ENCODE assay signal across 31 mouse cellular contexts in genomic region chr10:10476549-10476948, GRCm38 (mm10). TPM values are rescaled to one million over a fixed set of nuclear protein-coding genes. Genes with fewer than 3 reads are reported as not detected.
A peak's percentile ranks its signal among the peaks of the same experiment; 100 is the strongest.
DNase-seq lines count a peak whose midpoint lies in the region; ATAC-seq and TF ChIP-seq lines count a peak whose summit lies in the region.
"Had no signal": no experiment of that assay in that cellular context is flagged by ENCODE, and none has a peak within 500 bp of the region (broad histone marks: within the 10 kb centered on the region; RNA-seq: fewer than 3 reads in every experiment).

No protein-coding gene starts in this region.

- 85% methylated on average over 2 of the region's 2 CpGs for WGBS in hindbrain, embryonic 11.5 days

- no peaks in the 10 kb centered on the region for H3K4me1 ChIP-seq in MEL (ENCODE audit: control insufficient read depth in 1 of 2, insufficient read depth in 2 of 2, low read length in 2 of 2)
- no peaks in the 10 kb centered on the region for H3K4me1 ChIP-seq in hindbrain, embryonic 11.5 days (replicated peaks; ENCODE audit: control insufficient read depth, insufficient read depth, low read length)

- H3K4me3 ChIP-seq in MEL (ENCODE audit: control insufficient read depth in 1 of 2, insufficient read depth in 1 of 2, low read depth in 2 of 2, low read length in 2 of 2) = no peak overlapping the region
- H3K4me3 ChIP-seq in hindbrain, embryonic 11.5 days (ENCODE audit: low read depth, low read length) = no peak overlapping the region
- H3K4me3 ChIP-seq: embryonic facial prominence, embryonic 10.5 days; embryonic facial prominence, embryonic 13.5 days; erythroblast, embryonic 14.5 days; forebrain, embryonic 13.5 days; heart, embryonic 12.5 days; heart, embryonic 15.5 days; hindbrain, embryonic 13.5 days; intestine, embryonic 15.5 days had no signal

- TF ChIP-seq RAD21 in MEL (IDR thresholded peaks at IDR 0.05; ENCODE audit: low read depth, low read length) = no peak

- intact Hi-C loops in left cerebral cortex, postnatal 14 days (cut with DNase I) = no loop called here
- intact Hi-C loops in heart, postnatal 10 days (cut with DNase I) = no loop called here

- H3K9ac ChIP-seq in MEL (ENCODE audit: control insufficient read depth, low read depth, low read length, poor library complexity, severe bottlenecking) = no peak overlapping the region
- H3K9ac ChIP-seq in hindbrain, embryonic 11.5 days (ENCODE audit: low read depth, low read length) = no peak overlapping the region
- H3K9ac ChIP-seq: embryonic facial prominence, embryonic 13.5 days; forebrain, embryonic 13.5 days; heart, embryonic 12.5 days; heart, embryonic 15.5 days; hindbrain, embryonic 13.5 days; intestine, embryonic 15.5 days had no signal

- no peak overlapping the region for H3K27ac ChIP-seq in MEL (ENCODE audit: control insufficient read depth, low read depth, low read length)
- H3K27ac ChIP-seq in hindbrain, embryonic 11.5 days (ENCODE audit: low read depth, low read length) = no peak overlapping the region
- H3K27ac ChIP-seq: embryonic facial prominence, embryonic 10.5 days; embryonic facial prominence, embryonic 13.5 days; forebrain, embryonic 13.5 days; heart, embryonic 15.5 days; hindbrain, embryonic 13.5 days; intestine, embryonic 15.5 days had no signal

- no peak for TF ChIP-seq POLR2A in MEL (IDR thresholded peaks at IDR 0.05; ENCODE audit: control insufficient read depth in 1 of 2, insufficient read depth in 1 of 2, low read depth in 1 of 2, low read length in 2 of 2, poor library complexity in 1 of 2)

- peaks cover 0 to 5% of the 10 kb centered on the region in 2 experiments; a peak in 1 of 4 replicates for H3K36me3 ChIP-seq in MEL (ENCODE audit: control insufficient read depth in 1 of 2, insufficient read depth in 2 of 2, low read length in 2 of 2)
- no peaks in the 10 kb centered on the region for H3K36me3 ChIP-seq in hindbrain, embryonic 11.5 days (ENCODE audit: control insufficient read depth, insufficient read depth, low read length)
- H3K36me3 ChIP-seq: embryonic facial prominence, embryonic 10.5 days; embryonic facial prominence, embryonic 13.5 days; heart, embryonic 12.5 days; heart, embryonic 15.5 days; hindbrain, embryonic 13.5 days; intestine, embryonic 15.5 days had no signal

- no peaks in the 10 kb centered on the region for H3K79me2 ChIP-seq in MEL (ENCODE audit: control insufficient read depth, insufficient read depth, low read length, poor library complexity)

- TF ChIP-seq EP300 in MEL (IDR thresholded peaks at IDR 0.05; ENCODE audit: low read depth in 1 of 2, low read length in 2 of 2) = no peak

- no peaks in the 10 kb centered on the region for H3K9me3 ChIP-seq in MEL (replicated peaks; ENCODE audit: insufficient read depth, low read length)
- H3K9me3 ChIP-seq in hindbrain, embryonic 11.5 days (ENCODE audit: control insufficient read depth, low read length) = no peaks in the 10 kb centered on the region
- H3K9me3 ChIP-seq: embryonic facial prominence, embryonic 10.5 days; embryonic facial prominence, embryonic 13.5 days; forebrain, embryonic 13.5 days; heart, embryonic 12.5 days; heart, embryonic 15.5 days; hindbrain, embryonic 13.5 days; intestine, embryonic 15.5 days had no signal

- no peak overlapping the region for H3K4me2 ChIP-seq in hindbrain, embryonic 11.5 days (replicated peaks; ENCODE audit: low read depth, low read length)
- H3K4me2 ChIP-seq: embryonic facial prominence, embryonic 13.5 days; forebrain, embryonic 13.5 days; heart, embryonic 12.5 days; heart, embryonic 15.5 days; hindbrain, embryonic 13.5 days; intestine, embryonic 15.5 days had no signal

- no peak for TF ChIP-seq CTCF in MEL (IDR thresholded peaks at IDR 0.05 in 2 of 3, conservative IDR thresholded peaks at IDR 0.05 in 1 of 3; ENCODE audit: control insufficient read depth in 1 of 3, insufficient read depth in 1 of 3, low read depth in 2 of 3, low read length in 3 of 3, poor library complexity in 1 of 3, severe bottlenecking in 1 of 3)

- ATAC-seq in hematopoietic stem cell, adult 5-6 weeks (replicated peaks in 1 of 2; ENCODE audit: insufficient read depth in 1 of 2, low FRiP score in 2 of 2, low TSS enrichment in 1 of 2, low read depth in 1 of 2, poor library complexity in 2 of 2, severe bottlenecking in 2 of 2) = peak; percentile 81 to 93
- peak; percentile 73 for ATAC-seq in monocyte, adult 5-6 weeks (replicated peaks; ENCODE audit: insufficient number of reproducible peaks, low FRiP score, low TSS enrichment, poor library complexity, severe bottlenecking)
- no peak for ATAC-seq in hindbrain, embryonic 11.5 days (ENCODE audit: low FRiP score)
- ATAC-seq: CD4-positive, CD25-positive, alpha-beta regulatory T cell, adult 4 months; forebrain, embryonic 13.5 days; forebrain, embryonic 16.5 days; hindbrain, embryonic 16.5 days; Patski had no signal

- H3K27me3 ChIP-seq in MEL (ENCODE audit: control insufficient read depth in 1 of 2, insufficient read depth in 2 of 2, low read length in 2 of 2) = no peaks in the 10 kb centered on the region
- no peaks in the 10 kb centered on the region for H3K27me3 ChIP-seq in hindbrain, embryonic 11.5 days (ENCODE audit: control insufficient read depth, insufficient read depth, low read length)
- H3K27me3 ChIP-seq: embryonic facial prominence, embryonic 13.5 days; forebrain, embryonic 13.5 days; hindbrain, embryonic 13.5 days; intestine, embryonic 15.5 days; Patski had no signal

- DNase-seq in 416B (ENCODE audit: low read depth) = peak; percentile 34
- DNase-seq in MEL (ENCODE audit: low read depth, low spot score) = peak; percentile 11
- no peak for DNase-seq in left cerebral cortex, postnatal 14 days (ENCODE audit: low spot score in 2 of 2)
- DNase-seq in heart, postnatal 10 days = no peak
- no peak for DNase-seq in hindbrain, embryonic 11.5 days (ENCODE audit: low spot score)
- DNase-seq: adrenal gland, postnatal 10 days; adrenal gland, postnatal 36 days; cerebellum, adult 2 months; cerebellum, adult 9-11 months; cerebellum, postnatal 25 days; embryo, embryonic 11 days; gastrocnemius, postnatal 10 days; heart, adult 18-20 months; heart, postnatal 14 days; heart, postnatal 4 days had no signal

TF ChIP-seq in MEL, 35 proteins besides CTCF, POLR2A, EP300 and RAD21:
- TF ChIP-seq MAX (IDR thresholded peaks at IDR 0.05; ENCODE audit: low read length) (no peak), TCF12 (IDR thresholded peaks at IDR 0.05; ENCODE audit: low read depth, low read length) (no peak), MXI1 (IDR thresholded peaks at IDR 0.05; ENCODE audit: low read depth, low read length) (no peak), ZC3H11A (IDR thresholded peaks at IDR 0.05; ENCODE audit: low read depth, low read length) (no peak), SIN3A (IDR thresholded peaks at IDR 0.05; ENCODE audit: low read length) (no peak), MAFK (IDR thresholded peaks at IDR 0.05; ENCODE audit: borderline replicate concordance, low read depth, low read length) (no peak), SMC3 (IDR thresholded peaks at IDR 0.05; ENCODE audit: low read depth, low read length) (no peak), HCFC1 (IDR thresholded peaks at IDR 0.05; ENCODE audit: low read depth, low read length) (no peak), ELF1 (IDR thresholded peaks at IDR 0.05; ENCODE audit: low read depth, low read length) (no peak), GABPA (IDR thresholded peaks at IDR 0.05; ENCODE audit: low read depth, low read length) (no peak)

RNA-seq across cellular contexts. Expression of gene Adgb, which starts 4.4 kb away (rescaled TPM):
- total RNA-seq in MEL (2012; rRNA removed) = not detected in 2 replicates
- polyA plus RNA-seq in MEL (2012; ENCODE audit: insufficient read depth in 1 of 2, insufficient read length in 2 of 2, low read depth in 1 of 2, low replicate concordance in 2 of 2, missing spikeins in 1 of 2) = not detected
- not detected in 2 replicates for total RNA-seq in hematopoietic stem cell, adult 5-6 weeks (2017)
- 0.29 to 1.1 TPM (median 0.78 TPM) in 3 replicates for total RNA-seq in monocyte, adult 5-6 weeks (2017)
- under 1 TPM; 0.27 to 0.40 TPM for total RNA-seq in left cerebral cortex, postnatal 14 days (2021)
- total RNA-seq in heart, postnatal 10 days (2021) = not detected
- polyA plus RNA-seq in hindbrain, embryonic 11.5 days (2014; fragmentation: Nextera tagmentation; extraction: Ambion mirVana) = 0.05 and 0.20 TPM in 2 replicates
- total RNA-seq: ES-E14 had no signal
- polyA plus RNA-seq: C2C12; erythroblast, embryonic 14.5 days; Patski had no signal

Comparison
In these comparisons a context has a peak if more than half of its experiments do, and no peak if none do; other contexts are left out.
1. DNase-seq: peak in 416B (single experiment) and MEL (single experiment); none in left cerebral cortex, postnatal 14 days (0 of 2), heart, postnatal 10 days (0 of 2) and hindbrain, embryonic 11.5 days (single experiment).